Mouse (Mus musculus) intestine, postnatal 0 days (tissue): ENCODE data around the gene Col4a6. TPM values are rescaled to one million over a fixed set of nuclear protein-coding genes. Genes with fewer than 3 reads are reported as not detected.

Experiments used
- ATAC-seq: fragments of 200-750 bp; cut with Nextera tagmentation; 2 replicates; pipeline ENCODE4 v1.8.0; 2017; ENCODE audit warnings: mild to moderate bottlenecking, moderate TSS enrichment, moderate library complexity
- H3K27ac ChIP-seq: fragments of 300-500 bp; sonication (generic); 2 replicates; pipeline ENCODE4 v1.5.1; 2014; ENCODE audit warnings: mild to moderate bottlenecking, low read depth, low read length, moderate library complexity
- H3K27me3 ChIP-seq: fragments of 300-500 bp; sonication (generic); replicated peaks from 2 replicates; pipeline ENCODE4 v1.6.1; 2014; ENCODE audit warnings: low read length, mixed read lengths; ENCODE audit not compliant: control insufficient read depth, insufficient read depth
- H3K36me3 ChIP-seq: fragments of 300-500 bp; sonication (generic); 2 replicates; pipeline ENCODE4 v1.6.1; 2014; ENCODE audit warnings: mild to moderate bottlenecking, moderate library complexity; ENCODE audit not compliant: control insufficient read depth, insufficient read depth
- H3K4me1 ChIP-seq: fragments of 300-500 bp; sonication (generic); replicated peaks from 2 replicates; pipeline ENCODE4 v1.6.1; 2014; ENCODE audit warnings: antibody characterized with exemption, low read length, mixed read lengths; ENCODE audit not compliant: control insufficient read depth, insufficient read depth
- H3K4me2 ChIP-seq: fragments of 300-500 bp; sonication (generic); replicated peaks from 2 replicates; pipeline ENCODE4 v1.6.1; 2014; ENCODE audit warnings: low read depth, mild to moderate bottlenecking, moderate library complexity
- H3K4me3 ChIP-seq: fragments of 300-500 bp; sonication (generic); 2 replicates; pipeline ENCODE4 v1.5.1; 2014; ENCODE audit warnings: low read depth, low read length
- H3K9ac ChIP-seq: fragments of 300-500 bp; sonication (generic); 2 replicates; pipeline ENCODE4 v1.6.1; 2014; ENCODE audit warnings: mild to moderate bottlenecking, low read depth, low read length
- H3K9me3 ChIP-seq: fragments of 300-500 bp; sonication (generic); 2 replicates; pipeline ENCODE4 v1.6.1; 2016; ENCODE audit warnings: mixed run types; ENCODE audit not compliant: control insufficient read depth
- CTCF ChIP-seq: sonication (generic); IDR thresholded peaks from 2 replicates; pipeline ENCODE4 v1.5.1; 2016; ENCODE audit warnings: low read depth, mild to moderate bottlenecking, control low read depth, antibody characterized with exemption, moderate library complexity
- WGBS: fragments of 180-500 bp; shearing (Covaris S2); extraction: QIAGEN DNeasy Blood & Tissue Kit; methylation state at CpG from one replicate; pipeline ENCODE4 v1.1.7; 2014; 5-methylcytosine and 5-hydroxymethylcytosine counted together
- polyA plus RNA-seq: library from polyadenylated mRNA; unstranded; fragments of >200 nt; fragmentation: Nextera tagmentation; extraction: Ambion mirVana; gene quantifications from 2 replicates; pipeline ENCODE4 v1.2.1, GENCODE M21; 2015

The Col4a6 gene
- polyA plus RNA-seq, 1 experiment from 2014 or later, result 0.80 TPM

DNA sequence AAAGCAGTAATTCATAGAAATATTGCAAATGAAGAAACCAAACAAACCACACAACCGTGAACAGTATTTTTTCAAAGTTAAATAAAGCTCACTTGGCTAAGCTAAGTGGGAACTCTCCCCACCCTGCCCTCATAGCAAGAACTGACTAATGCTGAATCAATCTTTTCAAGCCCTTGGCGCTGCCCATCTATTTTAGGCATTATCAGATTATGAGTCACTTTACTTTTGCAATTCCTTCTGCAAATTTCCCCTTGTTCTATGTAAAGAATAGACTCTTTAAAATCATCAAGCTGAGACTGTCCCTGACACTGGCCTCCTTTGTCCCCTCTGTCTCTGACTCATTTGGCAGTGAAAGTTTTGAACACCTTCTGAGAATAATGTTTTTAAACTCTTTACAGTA lies 34.5 kb downstream of the Col4a6 start:
- no peak overlapping the region for H3K9ac ChIP-seq
- 51% methylated on average over 2 of the region's 2 CpGs for WGBS

DNA sequence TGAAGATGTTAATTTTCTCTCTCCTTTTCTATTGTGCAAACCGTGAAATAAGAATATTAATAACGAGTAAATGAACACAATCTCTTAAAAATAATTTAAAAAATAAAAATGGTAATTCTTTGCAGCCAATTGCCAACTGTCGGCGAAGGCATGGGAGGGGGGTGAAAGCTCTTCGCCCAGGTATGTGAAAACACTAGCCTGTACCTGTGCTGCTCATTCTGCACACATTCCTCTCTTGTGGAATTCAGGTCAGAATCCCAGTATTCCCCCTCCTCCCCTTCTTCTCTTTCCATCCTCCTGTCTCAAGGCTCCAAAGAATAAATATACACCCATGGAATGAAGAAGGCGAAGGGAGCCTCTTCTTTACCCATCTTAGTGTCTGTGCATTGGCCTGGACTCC lies 37.1 kb downstream of the Col4a6 start:
- ATAC-seq, result no peak
- H3K9me3 ChIP-seq, result no peaks in the 10 kb centered on the region
- no peak overlapping the region for H3K27ac ChIP-seq
- no peak overlapping the region for H3K9ac ChIP-seq
- H3K27me3 ChIP-seq, result no peaks in the 10 kb centered on the region
- no peaks in the 10 kb centered on the region for H3K4me1 ChIP-seq
- H3K4me3 ChIP-seq, result no peak overlapping the region
- TF ChIP-seq CTCF, result no peak
- H3K36me3 ChIP-seq, result no peaks in the 10 kb centered on the region
- WGBS, result 76% methylated on average over 6 of the region's 6 CpGs
- no peak overlapping the region for H3K4me2 ChIP-seq

More for the DNA sequence above, 34.5 kb downstream of the Col4a6 start:
- no peak overlapping the region for H3K27ac ChIP-seq
- no peaks in the 10 kb centered on the region for H3K36me3 ChIP-seq
- no peaks in the 10 kb centered on the region for H3K4me1 ChIP-seq
- no peak for TF ChIP-seq CTCF
- H3K4me3 ChIP-seq, result no peak overlapping the region
- no peak for ATAC-seq
- H3K9me3 ChIP-seq, result no peaks in the 10 kb centered on the region
- H3K27me3 ChIP-seq, result no peaks in the 10 kb centered on the region
- no peak overlapping the region for H3K4me2 ChIP-seq

GRCm38 (mm10) chrX:141415318-141415717 lies 58.6 kb downstream of the Col4a6 start:
- WGBS, result 73% methylated on average over 2 of the region's 2 CpGs
- no peak for ATAC-seq

DNA sequence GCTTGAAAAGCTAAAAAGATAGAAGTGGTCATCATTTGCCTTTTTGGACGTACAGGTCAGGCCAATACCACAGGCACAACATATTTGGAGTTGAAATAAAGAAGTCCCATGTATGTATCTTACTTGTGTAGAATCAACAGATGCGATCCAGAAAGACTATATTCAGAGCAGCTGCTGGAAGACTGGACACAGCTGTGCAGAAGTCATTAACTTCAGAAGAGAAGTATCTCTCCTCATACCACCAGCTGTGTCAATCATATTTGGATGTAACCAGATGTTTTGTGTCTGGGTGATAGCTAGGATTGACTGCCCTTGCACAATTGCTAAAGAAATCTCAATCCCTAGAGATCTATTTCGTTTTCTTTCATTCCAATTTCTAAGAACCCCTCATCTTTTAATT lies 77.6 kb downstream of the Col4a6 start:
- TF ChIP-seq CTCF, result no peak
- no peak overlapping the region for H3K4me2 ChIP-seq
- H3K9ac ChIP-seq, result no peak overlapping the region
- H3K9me3 ChIP-seq, result no peaks in the 10 kb centered on the region
- ATAC-seq, result no peak
- 65% methylated on average over 3 of the region's 3 CpGs for WGBS
- H3K4me1 ChIP-seq, result no peaks in the 10 kb centered on the region
- H3K27ac ChIP-seq, result no peak overlapping the region
- no peaks in the 10 kb centered on the region for H3K27me3 ChIP-seq
- H3K36me3 ChIP-seq, result no peaks in the 10 kb centered on the region
- no peak overlapping the region for H3K4me3 ChIP-seq

More at GRCm38 (mm10) chrX:141415318-141415717, 58.6 kb downstream of the Col4a6 start:
- H3K4me2 ChIP-seq, result no peak overlapping the region
- no peak overlapping the region for H3K27ac ChIP-seq
- no peaks in the 10 kb centered on the region for H3K36me3 ChIP-seq
- no peak overlapping the region for H3K9ac ChIP-seq
- TF ChIP-seq CTCF, result no peak
- H3K4me1 ChIP-seq, result no peaks in the 10 kb centered on the region
- H3K9me3 ChIP-seq, result no peaks in the 10 kb centered on the region
- no peaks in the 10 kb centered on the region for H3K27me3 ChIP-seq
- H3K4me3 ChIP-seq, result no peak overlapping the region

- H3K9ac ChIP-seq, result no peak overlapping the region
- H3K4me3 ChIP-seq, result no peak overlapping the region
- no peak overlapping the region for H3K27ac ChIP-seq
- no peaks in the 10 kb centered on the region for H3K4me1 ChIP-seq
- WGBS, result 76% methylated on average over 3 of the region's 3 CpGs
- no peaks in the 10 kb centered on the region; the same call in 1 of the 2 replicates for H3K27me3 ChIP-seq
- no peak for ATAC-seq
- H3K4me2 ChIP-seq, result no peak overlapping the region
- no peaks in the 10 kb centered on the region for H3K9me3 ChIP-seq
- H3K36me3 ChIP-seq, result no peaks in the 10 kb centered on the region
- TF ChIP-seq CTCF, result no peak
These were observed 88.3 kb downstream of the Col4a6 start for GRCm38 (mm10) chrX:141385399-141386105.

- H3K27me3 ChIP-seq, result no peaks in the 10 kb centered on the region; the same call in 1 of the 2 replicates
- TF ChIP-seq CTCF, result no peak
- no peaks in the 10 kb centered on the region for H3K9me3 ChIP-seq
- no peak for ATAC-seq
- 56% methylated on average over 2 of the region's 2 CpGs for WGBS
- no peaks in the 10 kb centered on the region for H3K36me3 ChIP-seq
- no peak overlapping the region for H3K4me2 ChIP-seq
- H3K9ac ChIP-seq, result no peak overlapping the region
- no peak overlapping the region for H3K4me3 ChIP-seq
- H3K4me1 ChIP-seq, result no peaks in the 10 kb centered on the region
- no peak overlapping the region for H3K27ac ChIP-seq
These were observed 89.2 kb downstream of the Col4a6 start for GRCm38 (mm10) chrX:141384632-141385031.
